Mouse (Mus musculus) embryo, embryonic 9.5 days (tissue): ENCODE data around the gene Tpgs1.
"Not testable (repeated sequence)": the region's sequence is repeated elsewhere in the genome, so short reads cannot be mapped to it uniquely, and the experiment has no call there.

Experiments
- DNase-seq: peaks from one replicate; pipeline ENCODE4 v3.0.0-alpha.2; 2017; ENCODE audit errors: extremely low spot score

Gene Tpgs1

GRCm38 (mm10) chr10:79691986-79692548 lies 22.9 kb downstream of the Tpgs1 start:
- DNase-seq = no peak

DNA sequence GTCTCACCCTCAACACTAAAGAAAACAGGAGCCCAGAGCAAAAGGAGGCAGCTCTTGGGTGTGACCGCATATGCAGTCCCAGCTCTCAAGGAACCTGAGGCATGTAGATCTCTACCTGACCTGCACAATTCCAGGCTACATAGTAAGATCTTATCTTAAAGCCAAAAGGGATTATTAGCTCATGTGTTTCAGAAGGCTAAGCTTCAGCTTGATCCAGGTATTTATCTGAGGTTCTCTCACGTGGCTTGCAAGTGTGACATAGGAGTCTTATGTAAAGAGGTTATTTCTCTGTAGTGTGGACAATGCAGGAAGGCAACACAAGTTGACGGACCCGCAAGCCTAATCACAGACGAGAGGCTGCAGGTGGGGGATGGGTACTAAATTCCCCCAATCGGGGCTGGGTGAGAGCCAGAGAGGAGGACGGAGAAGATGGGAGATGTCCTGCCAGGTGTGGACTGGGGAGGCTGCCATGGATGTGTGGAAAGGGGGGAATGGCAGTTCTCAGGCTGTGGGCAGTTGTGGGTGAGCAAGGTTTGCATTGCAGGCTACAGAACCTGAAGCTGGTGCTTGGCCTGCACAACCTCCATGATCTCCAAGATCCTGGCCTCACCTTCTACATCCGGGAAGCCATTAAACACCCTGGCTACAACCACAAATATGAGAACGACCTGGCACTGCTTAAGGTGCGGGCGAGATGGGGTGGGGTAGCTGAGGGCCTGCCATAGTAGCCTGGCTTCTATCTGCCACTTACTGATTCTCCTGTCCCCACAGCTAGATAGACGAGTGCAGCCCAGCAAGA lies 24.6 kb downstream of the Tpgs1 start:
- DNase-seq = no peak

DNA sequence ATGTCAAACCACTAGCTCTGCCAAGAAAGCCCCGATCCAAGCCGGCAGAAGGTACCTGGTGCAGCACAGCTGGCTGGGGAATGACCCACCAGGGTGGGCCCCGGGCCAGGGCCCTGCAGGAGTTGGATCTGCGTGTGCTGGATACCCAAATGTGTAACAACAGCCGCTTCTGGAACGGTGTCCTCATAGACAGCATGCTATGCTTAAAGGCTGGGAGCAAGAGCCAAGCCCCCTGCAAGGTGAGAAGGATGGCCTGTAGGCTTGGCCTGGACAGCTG lies 25.1 kb downstream of the Tpgs1 start:
- DNase-seq = no peak

- DNase-seq = no peak
These were observed 26.3 kb downstream of the Tpgs1 start for GRCm38 (mm10) chr10:79695231-79696128.

DNA sequence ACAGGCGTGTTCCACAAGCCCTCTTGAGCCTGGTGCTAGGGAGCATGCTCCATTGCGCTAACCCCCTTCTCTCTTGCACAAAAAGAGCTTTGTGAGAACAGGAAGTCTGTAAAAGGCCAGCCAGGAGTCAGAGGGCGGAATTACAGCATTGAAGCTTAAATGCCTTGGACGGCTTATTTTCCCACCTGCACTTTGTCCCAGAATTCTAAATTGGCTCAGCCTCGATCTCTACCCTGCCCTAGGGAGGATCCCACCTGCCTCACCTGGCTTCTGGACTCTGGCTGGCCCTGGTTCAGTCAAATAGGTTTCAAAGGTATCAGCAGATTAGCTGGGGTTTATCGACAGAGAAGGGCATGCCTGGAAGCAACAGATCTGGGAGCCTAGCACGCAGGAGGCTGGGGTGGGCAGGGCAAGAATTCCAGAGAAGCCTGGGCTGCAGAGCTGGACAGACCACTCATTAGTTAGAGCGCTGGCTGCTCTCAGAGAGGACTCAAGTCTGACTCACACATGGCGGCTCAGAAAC lies 27.0 kb downstream of the Tpgs1 start:
- no peak for DNase-seq

DNA sequence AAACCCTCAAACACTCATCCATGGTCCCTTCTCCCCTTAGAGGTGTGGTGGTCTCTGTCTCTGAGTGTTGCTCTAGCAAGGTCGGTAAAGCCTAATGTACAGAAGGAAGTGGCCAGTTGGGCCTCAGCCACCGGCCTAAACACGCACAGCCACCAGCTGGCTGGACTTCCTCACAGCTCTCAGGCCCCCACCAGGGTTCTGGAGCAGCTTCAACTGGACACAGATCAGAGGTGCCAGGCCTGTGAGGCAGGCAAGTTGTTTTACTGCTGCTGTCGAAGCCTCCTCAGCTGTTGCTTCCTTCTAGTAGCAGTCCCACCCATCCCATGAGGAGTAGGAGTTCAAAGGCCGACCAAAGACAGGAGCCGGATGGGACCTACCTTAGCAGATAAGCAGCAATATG lies 28.7 kb downstream of the Tpgs1 start:
- no peak for DNase-seq

- no peak for DNase-seq
These were observed 29.3 kb downstream of the Tpgs1 start for GRCm38 (mm10) chr10:79698459-79698858.

DNA sequence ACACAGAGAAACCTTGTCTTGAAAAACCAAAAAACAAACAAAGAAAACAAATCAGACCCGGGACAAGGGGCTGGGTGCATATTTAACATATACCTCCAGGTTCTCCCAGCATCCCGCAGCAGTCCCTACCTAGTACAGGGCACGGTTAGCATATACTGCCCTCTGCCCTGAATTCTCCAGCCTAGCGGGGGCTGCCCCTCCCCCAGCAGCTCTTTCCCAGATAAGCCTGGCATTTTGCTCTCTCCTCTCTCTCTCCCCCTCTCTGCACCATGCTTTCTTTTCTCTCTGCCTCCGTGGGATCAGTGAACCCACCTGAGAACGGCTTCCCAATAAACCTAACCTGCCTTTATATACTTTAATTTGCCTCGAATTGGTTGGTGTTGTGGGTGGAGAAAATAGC lies 31.5 kb downstream of the Tpgs1 start:
- DNase-seq = no peak

GRCm38 (mm10) chr10:79701443-79702129 lies 32.4 kb downstream of the Tpgs1 start:
- DNase-seq = no peak

DNA sequence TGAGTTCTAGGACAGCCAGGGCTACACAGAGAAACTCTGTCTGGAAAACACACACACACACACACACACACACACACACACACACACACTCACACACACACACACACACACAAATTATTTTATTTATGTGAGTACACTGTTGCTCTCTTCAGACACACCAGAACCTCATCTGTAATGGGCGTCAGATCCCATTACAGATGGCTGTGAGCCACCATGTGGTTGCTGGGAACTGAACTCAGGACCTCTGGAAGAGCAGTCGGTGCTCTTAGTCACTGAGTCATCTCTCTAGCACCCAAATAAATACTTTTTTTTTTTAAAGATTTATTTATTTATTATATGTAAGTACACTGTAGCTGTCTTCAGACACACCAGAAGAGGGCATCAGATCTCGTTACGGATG lies 33.8 kb downstream of the Tpgs1 start:
- DNase-seq = not testable (repeated sequence)

GRCm38 (mm10) chr10:79703541-79703940 lies 34.4 kb downstream of the Tpgs1 start:
- no peak for DNase-seq

DNA sequence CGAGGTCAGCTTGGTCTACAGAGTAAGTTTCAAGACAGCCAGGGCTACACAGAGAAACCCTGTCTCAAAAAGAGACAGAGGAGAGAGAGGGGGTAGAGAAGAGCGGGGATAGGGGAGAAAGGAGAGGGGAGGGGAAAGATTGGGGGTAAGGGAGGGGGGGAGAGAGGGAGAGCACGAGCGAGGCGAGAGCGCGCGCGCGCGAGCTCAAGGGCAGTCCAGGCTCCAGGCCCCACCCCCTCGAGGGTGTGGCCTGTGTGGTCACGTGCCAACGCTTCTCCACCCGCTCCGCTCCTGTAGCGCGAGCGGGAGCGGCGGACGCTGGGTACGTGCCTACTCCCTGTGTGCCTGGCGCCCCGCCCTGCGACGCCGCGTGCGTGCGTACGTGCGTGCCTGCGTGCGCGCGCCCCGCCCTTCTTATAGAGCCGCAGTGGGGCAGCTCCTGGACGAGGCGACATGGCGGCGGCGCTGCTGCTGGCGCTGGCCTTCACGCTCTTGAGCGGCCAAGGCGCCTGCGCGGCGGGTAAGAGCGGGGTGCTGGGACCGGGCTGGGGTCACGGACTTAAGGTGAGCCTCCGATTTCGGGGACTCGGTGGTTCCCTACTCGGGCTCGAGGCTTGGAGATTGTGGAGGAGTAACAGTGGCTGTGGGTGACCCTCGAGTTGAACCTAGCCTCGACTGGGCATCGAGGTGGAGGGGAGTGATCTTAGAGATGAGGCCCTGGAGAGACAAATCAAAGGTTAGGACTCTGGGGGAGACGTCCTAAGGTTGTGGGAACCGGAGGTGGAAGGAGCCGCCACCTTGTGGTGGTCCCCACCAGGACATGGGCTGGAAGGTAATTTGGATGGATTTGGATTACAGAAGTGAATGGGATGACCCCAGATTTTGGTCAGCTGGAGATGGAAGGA lies 35.1 kb downstream of the Tpgs1 start, which contains the start of gene Bsg:
TSS of gene Bsg (plus strand) at position 427 of the 905 bp plus-strand sequence.
- DNase-seq = peak; percentile 98

DNA sequence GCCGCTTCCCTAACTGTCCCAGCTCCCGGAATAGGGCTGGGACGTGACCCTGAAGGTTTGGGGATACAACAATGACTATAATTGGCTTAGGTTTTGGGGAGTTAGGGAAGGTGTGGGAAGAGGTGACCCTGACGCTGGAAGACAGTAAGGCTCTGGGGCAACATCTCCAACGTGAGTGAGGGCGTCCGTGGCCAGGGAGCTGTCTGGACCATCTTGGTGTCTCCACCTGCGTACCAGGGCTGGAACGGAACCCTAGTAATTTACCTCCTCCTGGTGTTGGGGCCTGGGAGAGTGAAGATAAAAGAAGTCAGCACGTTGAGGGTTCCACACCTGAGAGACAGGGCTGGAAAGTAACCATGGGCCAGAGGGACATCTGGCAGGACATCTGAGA lies 35.8 kb downstream of the Tpgs1 start:
- DNase-seq = no peak

DNA sequence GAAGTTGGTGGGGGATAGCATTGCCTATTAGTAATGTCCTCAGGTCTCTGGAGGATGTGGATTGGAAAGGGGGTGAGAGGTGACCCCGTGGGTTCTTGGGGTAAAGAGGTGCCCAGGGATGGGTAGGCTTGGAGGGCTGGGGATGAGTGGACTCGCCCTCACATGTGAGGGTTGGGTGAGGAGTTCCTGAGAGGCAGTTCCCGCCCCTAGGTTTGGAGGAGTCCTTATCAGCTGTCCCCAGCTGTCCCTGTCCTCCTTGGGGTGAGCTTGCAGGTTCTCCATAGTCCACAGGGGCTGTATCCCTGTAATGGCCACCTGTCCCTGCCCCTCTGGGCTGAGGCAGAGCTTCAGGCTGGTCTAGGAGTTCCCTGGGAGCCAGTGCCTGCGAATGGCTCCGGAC lies 36.8 kb downstream of the Tpgs1 start:
- DNase-seq = no peak

DNA sequence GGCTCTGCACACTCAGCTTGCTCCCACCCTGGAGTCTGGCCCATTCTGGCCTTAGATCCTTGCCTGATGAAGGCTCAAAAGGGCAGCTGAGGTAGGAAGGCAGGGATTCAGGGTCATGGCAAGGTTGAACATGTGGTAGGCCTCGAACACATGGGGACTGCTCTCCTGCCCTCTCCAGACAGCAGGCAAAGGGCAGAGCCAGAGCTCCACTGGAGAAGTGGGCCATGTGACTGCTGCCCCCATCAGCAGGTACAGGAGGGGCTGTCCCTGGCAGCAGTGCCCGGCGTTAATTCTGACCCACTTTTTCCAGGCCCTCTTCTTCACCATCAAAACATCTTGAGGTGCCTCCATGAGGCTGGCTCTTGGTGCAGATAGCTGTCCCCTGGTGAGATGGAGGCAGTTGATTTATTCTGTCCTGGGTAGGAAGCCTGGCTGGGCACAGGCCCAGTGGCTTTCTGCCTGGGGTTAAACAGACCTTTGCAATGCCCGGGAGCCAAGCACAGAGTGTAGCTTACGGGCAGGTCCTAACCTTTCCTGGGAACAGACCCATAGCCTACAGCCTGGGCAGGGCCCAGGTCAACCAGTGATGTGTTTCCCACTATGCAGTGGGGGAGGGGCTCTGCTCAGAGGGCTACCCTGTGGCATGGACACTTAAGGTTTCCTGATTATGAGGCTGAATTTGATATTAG lies 37.4 kb downstream of the Tpgs1 start:
- no peak for DNase-seq

- no peak for DNase-seq
These were observed 38.0 kb downstream of the Tpgs1 start for GRCm38 (mm10) chr10:79707162-79707561.

DNA sequence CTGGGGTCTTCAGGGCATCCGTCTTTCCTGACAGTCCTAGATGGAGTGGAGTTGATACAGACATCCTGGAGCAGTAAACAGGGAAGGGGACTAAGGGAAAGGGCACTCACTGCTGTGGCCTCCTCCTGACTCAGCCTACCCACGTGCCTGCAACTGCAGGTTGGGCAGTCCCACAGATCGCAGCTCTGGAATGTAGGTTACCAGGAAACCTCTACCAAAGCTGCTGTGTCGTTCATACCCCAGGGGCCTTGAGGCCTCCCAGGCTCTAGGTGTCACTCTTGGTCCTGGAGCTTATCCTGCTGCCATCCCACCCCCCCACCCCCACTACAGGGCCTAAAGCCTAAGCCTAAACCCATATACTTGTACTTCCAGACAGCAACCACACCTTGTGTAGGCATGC lies 38.6 kb downstream of the Tpgs1 start:
- no peak for DNase-seq

DNA sequence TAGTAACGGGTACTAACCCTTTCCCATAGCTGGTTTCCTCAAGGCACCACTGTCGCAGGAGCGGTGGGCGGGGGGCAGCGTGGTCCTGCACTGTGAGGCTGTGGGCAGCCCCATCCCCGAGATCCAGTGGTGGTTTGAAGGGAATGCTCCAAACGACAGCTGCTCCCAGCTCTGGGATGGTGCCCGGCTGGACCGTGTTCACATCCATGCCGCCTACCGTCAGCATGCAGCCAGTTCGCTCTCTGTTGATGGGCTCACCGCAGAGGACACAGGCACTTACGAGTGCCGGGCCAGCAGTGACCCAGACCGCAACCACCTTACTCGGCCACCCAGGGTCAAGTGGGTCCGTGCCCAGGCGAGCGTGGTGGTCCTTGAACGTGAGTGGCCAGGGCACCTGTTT lies 39.5 kb downstream of the Tpgs1 start:
- no peak for DNase-seq

DNA sequence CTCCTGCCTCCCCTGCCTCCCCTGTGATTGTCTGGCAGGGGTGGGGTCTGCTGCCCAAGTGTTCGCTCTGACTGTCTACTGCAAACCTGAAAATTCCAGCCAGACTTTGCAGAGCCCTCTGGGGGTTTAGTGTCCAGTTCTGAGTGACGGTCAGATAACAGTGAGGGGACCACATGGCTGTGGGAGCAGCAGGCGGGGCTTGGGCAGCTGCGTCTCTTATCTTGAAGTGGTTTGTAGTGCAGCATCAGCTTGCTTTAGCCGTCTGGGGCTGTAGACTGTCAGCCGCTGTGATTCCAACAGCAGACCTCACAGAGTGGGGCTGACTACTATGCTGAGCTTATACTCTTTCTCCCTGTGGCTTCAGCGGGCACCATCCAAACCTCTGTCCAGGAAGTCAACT lies 40.1 kb downstream of the Tpgs1 start:
- no peak for DNase-seq

DNA sequence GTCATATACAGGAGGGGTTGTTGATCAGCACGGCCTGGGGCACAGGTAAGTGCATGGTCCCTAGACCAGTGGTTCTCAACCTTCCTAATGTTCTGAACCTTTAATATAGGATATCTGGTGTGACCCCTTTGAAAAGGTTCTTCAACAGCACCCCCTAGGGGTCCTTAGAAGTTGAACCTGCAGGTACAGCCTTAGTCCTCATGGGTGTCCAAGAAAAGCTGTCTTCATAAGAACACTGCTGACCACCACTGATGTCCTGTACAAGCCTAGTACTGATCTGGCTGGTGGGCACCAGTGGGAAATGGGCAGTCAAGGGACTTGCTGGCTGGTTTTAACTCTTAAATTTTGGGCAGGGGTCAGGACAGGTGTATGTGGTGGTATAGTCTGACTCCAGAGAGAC lies 42.9 kb downstream of the Tpgs1 start:
- no peak for DNase-seq
